Mouse (Mus musculus): ENCODE measurements around the gene Phf24.

- TF ChIP-seq POLR2A (IDR thresholded peaks at IDR 0.05; ENCODE audit: insufficient read depth, low read length) (no peak), CTCF (IDR thresholded peaks at IDR 0.05; ENCODE audit: low read depth, low read length) (no peak)
Measured at GRCm38 (mm10) chr4:42888806-42889205, 27.7 kb upstream of the Phf24 start.

Measured in ES-Bruce4 (cell line).